Mouse (Mus musculus): ENCODE data around the gene Nedd4. TPM values are rescaled to one million over a fixed set of nuclear protein-coding genes. Genes with fewer than 3 reads are reported as not detected.
A peak's percentile ranks its signal among the peaks of the same experiment; 100 is the strongest.

Gene Nedd4
- polyA plus RNA-seq, 1 experiment from 2014 or later = 704 TPM

DNA sequence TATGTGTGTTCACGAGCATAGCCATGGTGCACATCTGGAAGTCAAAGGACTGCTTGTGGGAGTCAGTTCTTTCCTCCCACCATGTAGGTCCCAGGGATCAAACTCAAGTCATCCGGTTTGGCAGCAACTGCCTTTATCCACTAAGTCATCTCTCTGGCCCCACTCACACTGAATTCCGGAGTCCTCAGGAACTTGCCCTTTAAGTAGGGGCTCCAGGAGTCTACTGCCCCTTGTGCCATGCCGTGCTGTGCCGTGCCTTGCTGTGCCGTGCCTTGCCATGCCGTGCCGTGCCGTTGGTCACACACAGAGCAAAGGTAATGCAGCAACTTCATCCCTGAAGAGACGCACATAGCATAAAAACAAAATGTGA is 129.1 kb downstream of the Nedd4 start:
- Histone ChIP-seq H3K4me1 (peaks cover 3% of the 10 kb centered on the region; the same call in 1 of the 2 replicates), H3K36me3 (no peaks in the 10 kb centered on the region), H3K27me3 (no peaks in the 10 kb centered on the region), H3K27ac (no peak overlapping the region), H3K9ac (no peak overlapping the region), H3K9me3 (replicated peaks) (no peaks in the 10 kb centered on the region), H3K4me3 (no peak overlapping the region), H3K4me2 (replicated peaks) (peak overlapping the region; percentile 20; the same call in 1 of the 2 replicates)
- WGBS = 35% methylated on average over 10 of the region's 10 CpGs
- ATAC-seq (ENCODE audit: low FRiP score) = no peak

DNA sequence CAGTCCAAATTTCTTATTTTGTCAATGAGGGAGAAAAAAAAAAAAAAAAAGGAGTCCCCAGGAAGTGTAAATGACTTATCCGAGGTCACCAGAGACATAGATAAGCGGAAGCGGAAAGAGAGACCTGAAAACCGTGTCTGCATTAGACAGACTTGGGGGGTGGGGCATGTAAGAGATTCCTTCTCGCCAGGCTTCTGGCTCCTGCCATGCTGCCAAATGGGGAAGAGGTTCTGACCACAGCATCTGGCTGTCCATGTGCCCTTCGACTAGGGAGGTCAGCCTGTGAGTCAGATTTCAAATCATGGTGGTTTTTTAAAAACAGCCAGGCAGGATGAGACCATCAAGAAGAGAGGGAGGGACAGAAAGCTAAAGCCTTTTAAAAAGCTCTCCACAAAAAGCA is 129.5 kb downstream of the Nedd4 start:
- 7% methylated on average over 6 of the region's 6 CpGs for WGBS
- H3K4me2 ChIP-seq (replicated peaks) = no peak overlapping the region
- no peak overlapping the region for H3K27ac ChIP-seq
- H3K9ac ChIP-seq = no peak overlapping the region
- no peaks in the 10 kb centered on the region for H3K9me3 ChIP-seq (replicated peaks)
- H3K27me3 ChIP-seq = no peaks in the 10 kb centered on the region
- peaks cover 3% of the 10 kb centered on the region; the same call in 1 of the 2 replicates for H3K4me1 ChIP-seq
- ATAC-seq (ENCODE audit: low FRiP score) = no peak
- H3K4me3 ChIP-seq = no peak overlapping the region
- no peaks in the 10 kb centered on the region for H3K36me3 ChIP-seq

DNA sequence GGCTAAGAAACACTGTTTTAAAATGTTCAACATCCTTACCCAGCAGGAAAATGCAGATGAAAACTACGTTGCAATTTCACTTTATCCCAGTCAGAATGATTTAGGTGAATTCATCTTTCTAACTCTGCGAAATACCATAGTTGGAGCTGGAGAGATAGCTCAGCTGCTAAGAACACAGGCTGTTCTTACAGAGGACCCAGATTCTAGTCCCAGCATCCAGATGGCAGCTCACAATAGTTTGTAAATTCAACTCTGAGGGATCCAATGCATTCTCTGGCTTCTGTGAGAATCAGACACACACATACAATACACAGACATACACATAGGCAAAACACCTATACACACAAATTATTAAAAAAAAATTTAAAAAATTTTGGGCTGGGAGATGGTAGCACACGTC is 133.1 kb downstream of the Nedd4 start:
- ATAC-seq (ENCODE audit: low FRiP score) = no peak
- H3K36me3 ChIP-seq = no peaks in the 10 kb centered on the region
- no peak overlapping the region for H3K27ac ChIP-seq
- no peaks in the 10 kb centered on the region for H3K9me3 ChIP-seq (replicated peaks)
- H3K4me2 ChIP-seq (replicated peaks) = no peak overlapping the region
- 80% methylated on average over 3 of the region's 3 CpGs for WGBS
- H3K27me3 ChIP-seq = no peaks in the 10 kb centered on the region
- no peak overlapping the region for H3K4me3 ChIP-seq
- H3K9ac ChIP-seq = no peak overlapping the region
- H3K4me1 ChIP-seq = peaks cover 3% of the 10 kb centered on the region; the same call in 1 of the 2 replicates

DNA sequence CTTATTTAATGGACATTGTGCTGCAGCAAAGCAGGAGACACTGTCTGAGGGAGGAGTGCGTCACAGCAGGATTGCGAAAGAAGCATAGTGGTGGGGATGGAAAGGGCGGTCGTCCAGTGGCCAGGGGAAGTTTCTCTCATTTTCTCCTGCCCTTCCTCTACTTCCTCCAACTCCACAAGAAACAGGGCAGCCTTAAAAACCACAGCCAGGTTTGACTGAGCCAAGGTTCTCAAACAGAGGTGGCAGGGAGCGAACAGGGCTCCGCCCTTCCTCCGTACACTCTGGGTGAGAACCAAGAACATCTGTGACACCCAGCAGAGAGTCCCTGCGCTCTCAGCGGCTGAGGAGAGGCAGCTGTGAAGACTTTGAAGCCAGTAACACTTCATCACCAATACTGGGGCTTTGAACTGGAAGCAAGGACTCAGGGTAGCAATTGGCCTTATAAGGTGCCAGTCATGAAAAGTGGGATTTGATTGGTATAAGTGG is 135.0 kb downstream of the Nedd4 start:
- ATAC-seq (ENCODE audit: low FRiP score) = no peak
- no peaks in the 10 kb centered on the region for H3K9me3 ChIP-seq (replicated peaks)
- WGBS = 53% methylated on average over 9 of the region's 9 CpGs
- H3K36me3 ChIP-seq = no peaks in the 10 kb centered on the region
- H3K27ac ChIP-seq = no peak overlapping the region
- no peak overlapping the region for H3K4me3 ChIP-seq
- no peak overlapping the region for H3K9ac ChIP-seq
- H3K4me2 ChIP-seq (replicated peaks) = no peak overlapping the region
- no peaks in the 10 kb centered on the region for H3K4me1 ChIP-seq
- H3K27me3 ChIP-seq = no peaks in the 10 kb centered on the region

Other genes starting within 250 kb of the Nedd4 start
- gene Mns1, start 224.3 kb upstream of the Nedd4 start, polyA plus RNA-seq (2016; fragmentation: Nextera tagmentation; extraction: Ambion mirVana) = 29.3 and 30.6 TPM in 2 replicates
- 55.1 and 57.8 TPM in 2 replicates for gene Tex9, start 170.1 kb upstream of the Nedd4 start, polyA plus RNA-seq (2016; fragmentation: Nextera tagmentation; extraction: Ambion mirVana)
- 21.3 and 21.7 TPM in 2 replicates for gene Rfx7, start 130.1 kb upstream of the Nedd4 start, polyA plus RNA-seq (2016; fragmentation: Nextera tagmentation; extraction: Ambion mirVana)
- 2.1 and 2.2 TPM in 2 replicates for gene Prtg, start 144.5 kb downstream of the Nedd4 start, polyA plus RNA-seq (2016; fragmentation: Nextera tagmentation; extraction: Ambion mirVana)